Mouse (Mus musculus): Measurements from ENCODE around the gene Gm28308.

DNA sequence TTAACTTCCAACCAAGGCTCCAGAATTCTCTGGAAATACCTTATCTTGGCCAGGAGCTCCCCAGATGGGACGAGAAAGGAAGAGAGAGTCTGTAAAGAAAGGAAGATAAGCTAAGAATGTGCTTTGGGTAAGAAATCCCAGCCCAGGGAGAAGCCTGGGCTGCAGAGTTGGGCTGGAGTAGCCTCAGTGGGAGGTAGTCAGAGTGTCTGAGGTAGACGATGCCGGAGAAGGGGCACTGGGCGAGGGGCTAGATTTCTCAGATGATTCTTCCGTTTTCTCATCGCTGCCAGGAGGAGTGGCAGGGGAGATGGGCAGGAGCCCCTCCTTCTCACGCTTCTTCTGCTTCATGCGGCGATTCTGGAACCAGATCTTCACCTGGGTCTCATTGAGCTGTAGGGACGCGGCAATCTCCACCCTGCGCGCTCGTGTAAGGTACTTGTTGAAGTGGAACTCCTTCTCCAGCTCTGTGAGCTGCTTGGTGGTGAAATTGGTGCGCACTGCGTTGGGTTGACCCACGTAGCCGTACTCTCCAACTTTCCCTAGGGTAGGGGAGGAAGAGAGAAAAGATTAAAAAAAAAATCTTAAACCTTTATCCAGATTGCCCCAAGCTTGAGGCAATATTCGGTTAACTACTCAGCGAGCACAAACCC lies 56.5 kb downstream of the Gm28308 start:
- no peak for TF ChIP-seq CTCF (IDR thresholded peaks at IDR 0.05; ENCODE audit: borderline replicate concordance, insufficient read depth, low read depth, low read length)
- TF ChIP-seq POLR2A (IDR thresholded peaks at IDR 0.05; ENCODE audit: borderline replicate concordance, insufficient read depth, low read length), result no peak

Data from cerebellum, adult 2 months (tissue).